In genomic region chr9:120699781-120700180, GRCm38 (mm10) we compare ENCODE assay signal across 16 mouse cellular contexts.
"Had no signal": no experiment of that assay in that cellular context is flagged by ENCODE, and none has a peak within 500 bp of the region (broad histone marks: within the 10 kb centered on the region; RNA-seq: fewer than 3 reads in every experiment).

No protein-coding gene starts in this region.

- H3K27ac ChIP-seq: kidney, postnatal 0 days; layer of hippocampus, adult 2 months; left cerebral cortex, adult 2 months; limb, embryonic 12.5 days; liver, embryonic 14.5 days; macrophage; midbrain, embryonic 15.5 days; neural tube, embryonic 12.5 days had no signal

- ATAC-seq: inflammation-experienced regulatory T-cells, adult 6 months; midbrain, embryonic 15.5 days had no signal

- H3K9ac ChIP-seq: limb, embryonic 12.5 days; liver, embryonic 14.5 days; midbrain, embryonic 15.5 days; neural tube, embryonic 12.5 days had no signal

- H3K27me3 ChIP-seq: limb, embryonic 12.5 days; midbrain, embryonic 15.5 days; neural tube, embryonic 12.5 days had no signal

- H3K4me3 ChIP-seq: layer of hippocampus, adult 2 months; left cerebral cortex, adult 2 months; limb, embryonic 12.5 days; megakaryocyte, embryonic 14.5 days; midbrain, embryonic 15.5 days; neural tube, embryonic 12.5 days had no signal

- H3K36me3 ChIP-seq: limb, embryonic 12.5 days; midbrain, embryonic 15.5 days; neural tube, embryonic 12.5 days had no signal

- DNase-seq: kidney, adult 11 months; kidney, adult 9 months; kidney, postnatal 36 days; thymus, adult 18-20 months; thymus, postnatal 14 days had no signal

- H3K4me2 ChIP-seq: limb, embryonic 12.5 days; midbrain, embryonic 11.5 days; midbrain, embryonic 15.5 days; neural tube, embryonic 12.5 days had no signal

- H3K9me3 ChIP-seq: limb, embryonic 12.5 days; midbrain, embryonic 15.5 days; neural tube, embryonic 12.5 days had no signal
